Mouse (Mus musculus) MEL (cell line): Measurements from ENCODE around the gene Gtf2a1l. TPM values are rescaled to one million over a fixed set of nuclear protein-coding genes. Genes with fewer than 3 reads are reported as not detected.

Source experiments
- DNase-seq: peaks from one replicate; pipeline ENCODE4 v3.0.0; 2011; ENCODE audit warnings: low read depth, low spot score
- H3K27ac ChIP-seq: 2 replicates; pipeline ENCODE4 v1.5.1; 2012; ENCODE audit warnings: low read depth, mild to moderate bottlenecking, control low read depth, low read length, moderate library complexity; ENCODE audit not compliant: control insufficient read depth
- H3K27me3 ChIP-seq, 2 experiments: fragments of 150-350 bp in 1 of 2; sonication (generic) in 1 of 2; 2 replicates each; pipeline ENCODE4 v1.6.1; 2012; ENCODE audit warnings: low read length in 2 of 2, mild to moderate bottlenecking in 2 of 2, improper control_type of control experiment in 1 of 2, moderate library complexity in 1 of 2; ENCODE audit not compliant: insufficient read depth in 2 of 2, control insufficient read depth in 1 of 2
- H3K36me3 ChIP-seq, 2 experiments: 2 replicates each; pipeline ENCODE4 v1.6.1; 2012 to 2014; ENCODE audit warnings: low read length in 2 of 2, improper control_type of control experiment in 1 of 2, inconsistent platforms in 1 of 2, mild to moderate bottlenecking in 1 of 2; ENCODE audit not compliant: insufficient read depth in 2 of 2, control insufficient read depth in 1 of 2
- H3K4me1 ChIP-seq, 2 experiments: fragments of 150-350 bp in 1 of 2; sonication (generic) in 1 of 2; 2 replicates each; pipeline ENCODE4 v1.6.1; 2012; ENCODE audit warnings: low read length in 2 of 2, improper control_type of control experiment in 1 of 2, mild to moderate bottlenecking in 1 of 2; ENCODE audit not compliant: insufficient read depth in 2 of 2, control insufficient read depth in 1 of 2
- H3K4me3 ChIP-seq, 2 experiments: fragments of 150-350 bp in 1 of 2; sonication (generic) in 1 of 2; 2 replicates each; pipeline ENCODE4 v1.5.1; 2012; ENCODE audit warnings: low read depth in 2 of 2, low read length in 2 of 2, mild to moderate bottlenecking in 2 of 2, moderate library complexity in 2 of 2, control low read depth in 1 of 2, improper control_type of control experiment in 1 of 2; ENCODE audit not compliant: control insufficient read depth in 1 of 2, insufficient read depth in 1 of 2
- H3K79me2 ChIP-seq: 2 replicates; pipeline ENCODE4 v1.6.1; 2012; ENCODE audit warnings: mild to moderate bottlenecking, low read length, moderate library complexity; ENCODE audit not compliant: control insufficient read depth, poor library complexity, insufficient read depth
- H3K9ac ChIP-seq: 2 replicates; pipeline ENCODE4 v1.6.1; 2012; ENCODE audit warnings: low read depth, mild to moderate bottlenecking, control low read depth, low read length, moderate library complexity; ENCODE audit not compliant: control insufficient read depth, poor library complexity, severe bottlenecking
- H3K9me3 ChIP-seq: fragments of 150-350 bp; sonication (generic); replicated peaks from 2 replicates; pipeline ENCODE4 v1.6.1; 2012; ENCODE audit warnings: mild to moderate bottlenecking, low read length, improper control_type of control experiment, moderate library complexity; ENCODE audit not compliant: insufficient read depth
- CHD2 ChIP-seq: IDR thresholded peaks from 2 replicates; pipeline ENCODE4 v1.6.1; 2011; ENCODE audit warnings: low read length, improper control_type of control experiment
- CTCF ChIP-seq, 3 experiments: IDR thresholded peaks in 2 of 3; conservative IDR thresholded peaks in 1 of 3; 2 replicates each; pipeline ENCODE4 v1.5.1; 2011 to 2012; ENCODE audit warnings: low read length in 3 of 3, low read depth in 2 of 3, mild to moderate bottlenecking in 2 of 3, improper control_type of control experiment in 1 of 3, inconsistent platforms in 1 of 3, mixed read lengths in 1 of 3, moderate library complexity in 1 of 3; ENCODE audit not compliant: control insufficient read depth in 1 of 3, insufficient read depth in 1 of 3, poor library complexity in 1 of 3, severe bottlenecking in 1 of 3
- E2F4 ChIP-seq: IDR thresholded peaks from 2 replicates; pipeline ENCODE4 v1.6.1; 2011; ENCODE audit warnings: low read depth, low read length, improper control_type of control experiment, borderline replicate concordance
- ELF1 ChIP-seq: IDR thresholded peaks from 2 replicates; pipeline ENCODE4 v1.6.1; 2014; ENCODE audit warnings: low read depth, mild to moderate bottlenecking, inconsistent platforms, low read length, improper control_type of control experiment, moderate library complexity
- EP300 ChIP-seq, 2 experiments: IDR thresholded peaks; 2 replicates each; pipeline ENCODE4 v1.6.1; 2011; ENCODE audit warnings: improper control_type of control experiment in 2 of 2, low read length in 2 of 2, low read depth in 1 of 2, mild to moderate bottlenecking in 1 of 2
- ETS1 ChIP-seq: IDR thresholded peaks from 2 replicates; pipeline ENCODE4 v1.6.1; 2012; ENCODE audit warnings: low read depth, mild to moderate bottlenecking, inconsistent platforms, low read length, improper control_type of control experiment, moderate library complexity
- GABPA ChIP-seq: IDR thresholded peaks from 2 replicates; pipeline ENCODE4 v1.6.1; 2012; ENCODE audit warnings: low read depth, mild to moderate bottlenecking, inconsistent platforms, low read length, improper control_type of control experiment, moderate library complexity
- GATA1 ChIP-seq: IDR thresholded peaks from 2 replicates; pipeline ENCODE4 v1.6.1; 2011; ENCODE audit warnings: low read depth, low read length, improper control_type of control experiment
- HCFC1 ChIP-seq: IDR thresholded peaks from 2 replicates; pipeline ENCODE4 v1.6.1; 2012; ENCODE audit warnings: low read depth, mild to moderate bottlenecking, inconsistent platforms, low read length, improper control_type of control experiment, moderate library complexity
- MAFK ChIP-seq: IDR thresholded peaks from 2 replicates; pipeline ENCODE4 v1.6.1; 2011; ENCODE audit warnings: low read depth, mild to moderate bottlenecking, low read length, improper control_type of control experiment, borderline replicate concordance
- MAX ChIP-seq: IDR thresholded peaks from 2 replicates; pipeline ENCODE4 v1.6.1; 2011; ENCODE audit warnings: low read length, improper control_type of control experiment
- MAZ ChIP-seq: IDR thresholded peaks from 2 replicates; pipeline ENCODE4 v1.6.1; 2012; ENCODE audit warnings: low read depth, mild to moderate bottlenecking, inconsistent platforms, low read length, improper control_type of control experiment
- MYB ChIP-seq: IDR thresholded peaks from 2 replicates; pipeline ENCODE4 v1.6.1; 2011; ENCODE audit warnings: mild to moderate bottlenecking, low read depth, low read length, improper control_type of control experiment
- NRF1 ChIP-seq: IDR thresholded peaks from 2 replicates; pipeline ENCODE4 v1.6.1; 2014; ENCODE audit warnings: low read depth, mild to moderate bottlenecking, inconsistent platforms, low read length, improper control_type of control experiment, moderate library complexity; ENCODE audit not compliant: poor library complexity, insufficient read depth, severe bottlenecking
- POLR2AphosphoS2 ChIP-seq: IDR thresholded peaks from 2 replicates; pipeline ENCODE4 v1.6.1; 2011; ENCODE audit warnings: low read length, improper control_type of control experiment
- POLR2AphosphoS5 ChIP-seq: IDR thresholded peaks from 2 replicates; pipeline ENCODE4 v1.6.1; 2012; ENCODE audit warnings: low read depth, borderline replicate concordance, mild to moderate bottlenecking, inconsistent platforms, low read length, moderate library complexity, mixed read lengths
- RCOR1 ChIP-seq: IDR thresholded peaks from 2 replicates; pipeline ENCODE4 v1.6.1; 2012; ENCODE audit warnings: low read depth, mild to moderate bottlenecking, inconsistent platforms, low read length, improper control_type of control experiment
- SMC3 ChIP-seq: IDR thresholded peaks from 2 replicates; pipeline ENCODE4 v1.6.1; 2011; ENCODE audit warnings: low read depth, low read length, improper control_type of control experiment
- TAL1 ChIP-seq: IDR thresholded peaks from 2 replicates; pipeline ENCODE4 v1.6.1; 2012; ENCODE audit warnings: mild to moderate bottlenecking, inconsistent platforms, low read length, moderate library complexity, mixed read lengths
- TBP ChIP-seq: IDR thresholded peaks from 2 replicates; pipeline ENCODE4 v1.8.0; 2011; ENCODE audit warnings: low read depth, low read length, improper control_type of control experiment
- TCF12 ChIP-seq: IDR thresholded peaks from 2 replicates; pipeline ENCODE4 v1.6.1; 2014; ENCODE audit warnings: low read depth, mild to moderate bottlenecking, inconsistent platforms, low read length, improper control_type of control experiment, moderate library complexity
- UBTF ChIP-seq: IDR thresholded peaks from 2 replicates; pipeline ENCODE4 v1.6.1; 2012; ENCODE audit warnings: low read depth, mild to moderate bottlenecking, inconsistent platforms, low read length, improper control_type of control experiment, moderate library complexity, borderline replicate concordance; ENCODE audit not compliant: insufficient read depth
- USF1 ChIP-seq: IDR thresholded peaks from 2 replicates; pipeline ENCODE4 v1.6.1; 2014; ENCODE audit warnings: low read depth, mild to moderate bottlenecking, inconsistent platforms, low read length, improper control_type of control experiment, moderate library complexity
- USF2 ChIP-seq, 2 experiments: IDR thresholded peaks; 2 replicates each; pipeline ENCODE4 v1.6.1; 2011 to 2012; ENCODE audit warnings: improper control_type of control experiment in 2 of 2, low read length in 2 of 2, borderline replicate concordance in 1 of 2, inconsistent platforms in 1 of 2, low read depth in 1 of 2, mild to moderate bottlenecking in 1 of 2; ENCODE audit not compliant: insufficient read depth in 1 of 2
- ZC3H11A ChIP-seq: IDR thresholded peaks from 2 replicates; pipeline ENCODE4 v1.6.1; 2012; ENCODE audit warnings: low read depth, mild to moderate bottlenecking, inconsistent platforms, low read length, improper control_type of control experiment
- ZMIZ1 ChIP-seq: IDR thresholded peaks from 2 replicates; pipeline ENCODE4 v1.6.1; 2012; ENCODE audit warnings: low read depth, mild to moderate bottlenecking, inconsistent platforms, low read length, improper control_type of control experiment, moderate library complexity
- ZNF384 ChIP-seq: IDR thresholded peaks from 2 replicates; pipeline ENCODE4 v1.6.1; 2012; ENCODE audit warnings: low read depth, mild to moderate bottlenecking, inconsistent platforms, low read length, improper control_type of control experiment
- polyA plus RNA-seq, 2 experiments: library from polyadenylated mRNA; stranded (reverse) in 1 of 2; unstranded in 1 of 2; fragments of >175 nt in 1 of 2; fragments of >200 nt in 1 of 2; gene quantifications; 2 replicates each; pipeline versions ENCODE4 v1.2.1 to v1.2.4; 2012; ENCODE audit warnings: low replicate concordance in 2 of 2, low read depth in 1 of 2; ENCODE audit not compliant: insufficient read length in 2 of 2, insufficient read depth in 1 of 2, missing spikeins in 1 of 2
- total RNA-seq: library from RNA; depleted of rRNA; stranded (reverse); fragments of 300-350 nt; gene quantifications from 2 replicates; pipeline ENCODE4 v1.2.3, GENCODE M21; 2012

Gene Gtf2a1l
- total and polyA plus RNA-seq, 3 experiments = not detected

DNA sequence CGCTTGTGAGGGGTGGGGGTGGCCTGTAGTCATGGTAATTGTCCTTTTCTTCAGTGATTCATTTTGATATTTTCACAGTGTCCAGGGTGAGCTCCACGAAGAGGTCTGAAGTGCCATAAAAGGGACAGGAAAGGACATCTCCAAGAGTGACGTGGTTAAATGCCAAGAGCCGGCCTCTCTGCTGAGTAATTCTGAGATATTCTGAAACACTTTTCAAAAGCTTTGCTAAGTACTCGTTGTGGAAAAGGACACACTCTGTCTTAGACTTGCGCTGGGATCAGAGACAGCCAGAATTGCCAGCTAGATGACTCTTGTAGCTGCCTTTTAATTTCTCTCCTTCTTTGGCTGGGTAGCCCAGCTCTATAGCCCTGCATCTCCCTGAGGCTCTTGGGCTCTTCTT is 9.9 kb upstream of the Gtf2a1l start:
- H3K9ac ChIP-seq = no peak overlapping the region
- no peak overlapping the region for H3K27ac ChIP-seq
- no peaks in the 10 kb centered on the region for H3K36me3 ChIP-seq
- no peak overlapping the region for H3K4me3 ChIP-seq
- TF ChIP-seq ZMIZ1 (no peak), TAL1 (no peak), HCFC1 (no peak), NRF1 (no peak), EP300 (IDR thresholded peaks at IDR 0.05; ENCODE audit: low read depth in 1 of 2, low read length in 2 of 2) (no peak), CTCF (IDR thresholded peaks at IDR 0.05 in 2 of 3, conservative IDR thresholded peaks at IDR 0.05 in 1 of 3; ENCODE audit: control insufficient read depth in 1 of 3, insufficient read depth in 1 of 3, low read depth in 2 of 3, low read length in 3 of 3, poor library complexity in 1 of 3, severe bottlenecking in 1 of 3) (no peak), TBP (no peak), POLR2AphosphoS5 (no peak), MAFK (no peak), SMC3 (no peak), TCF12 (no peak), MAZ (no peak), CHD2 (no peak)
- TF ChIP-seq, all 39 proteins: peak for 0
- H3K9me3 ChIP-seq = no peaks in the 10 kb centered on the region
- H3K79me2 ChIP-seq = no peaks in the 10 kb centered on the region
- no peak for DNase-seq
- no peaks in the 10 kb centered on the region for H3K4me1 ChIP-seq
- H3K27me3 ChIP-seq = no peaks in the 10 kb centered on the region

- Histone ChIP-seq H3K4me3 (no peak overlapping the region), H3K27me3 (no peaks in the 10 kb centered on the region), H3K36me3 (no peaks in the 10 kb centered on the region), H3K4me1 (peaks cover 0 to 2% of the 10 kb centered on the region in 2 experiments; a peak in 1 of 4 replicates), H3K79me2 (no peaks in the 10 kb centered on the region), H3K9me3 (no peaks in the 10 kb centered on the region), H3K9ac (no peak overlapping the region), H3K27ac (no peak overlapping the region)
- no peak for DNase-seq
- no peak for TF ChIP-seq ELF1
- TF ChIP-seq RCOR1 = no peak
- no peak for TF ChIP-seq MAZ
- TF ChIP-seq E2F4 = no peak
- no peak for TF ChIP-seq POLR2AphosphoS2
- TF ChIP-seq MYB = no peak
- no peak for TF ChIP-seq CTCF (IDR thresholded peaks at IDR 0.05 in 2 of 3, conservative IDR thresholded peaks at IDR 0.05 in 1 of 3; ENCODE audit: control insufficient read depth in 1 of 3, insufficient read depth in 1 of 3, low read depth in 2 of 3, low read length in 3 of 3, poor library complexity in 1 of 3, severe bottlenecking in 1 of 3)
- no peak for TF ChIP-seq NRF1
- no peak for TF ChIP-seq GABPA
- TF ChIP-seq ZNF384 = no peak
- TF ChIP-seq USF2 (IDR thresholded peaks at IDR 0.05; ENCODE audit: borderline replicate concordance in 1 of 2, insufficient read depth in 1 of 2, low read depth in 1 of 2, low read length in 2 of 2) = no peak
- TF ChIP-seq GATA1 = no peak
- TF ChIP-seq ETS1 = no peak
- TF ChIP-seq ZC3H11A = no peak
- TF ChIP-seq USF1 = no peak
- no peak for TF ChIP-seq MAX
- TF ChIP-seq UBTF = no peak
- no peak for TF ChIP-seq TCF12
These were observed 2.4 kb upstream of the Gtf2a1l start for GRCm38 (mm10) chr17:88666076-88666475.
